Mouse (Mus musculus) heart, embryonic 10.5 days (tissue): Measurements from ENCODE around the gene Olfr653. TPM values are rescaled to one million over a fixed set of nuclear protein-coding genes. Genes with fewer than 3 reads are reported as not detected.

Experiments
- DNase-seq: peaks from one replicate; pipeline ENCODE4 v3.0.0-alpha.2; 2017; ENCODE audit warnings: low spot score
- H3K27ac ChIP-seq: fragments of 300-500 bp; sonication (generic); 2 replicates; pipeline ENCODE4 v1.5.1; 2016; ENCODE audit warnings: mild to moderate bottlenecking
- H3K27me3 ChIP-seq: fragments of 300-500 bp; sonication (generic); 2 replicates; pipeline ENCODE4 v1.6.1; 2016; ENCODE audit warnings: mild to moderate bottlenecking; ENCODE audit not compliant: poor library complexity, insufficient read depth, severe bottlenecking
- H3K36me3 ChIP-seq: fragments of 300-500 bp; sonication (generic); 2 replicates; pipeline ENCODE4 v1.6.1; 2016; ENCODE audit warnings: mild to moderate bottlenecking, moderate library complexity
- H3K4me1 ChIP-seq: fragments of 300-500 bp; sonication (generic); 2 replicates; pipeline ENCODE4 v1.6.1; 2016; ENCODE audit warnings: mild to moderate bottlenecking
- H3K4me3 ChIP-seq: fragments of 300-500 bp; sonication (generic); 2 replicates; pipeline ENCODE4 v1.5.1; 2016; ENCODE audit warnings: mild to moderate bottlenecking, moderate library complexity
- H3K9me3 ChIP-seq: fragments of 300-500 bp; sonication (generic); 2 replicates; pipeline ENCODE4 v1.6.1; 2016; ENCODE audit warnings: mild to moderate bottlenecking, moderate library complexity
- WGBS: fragments of 180-500 bp; shearing (Covaris S2); methylation state at CpG from one replicate; pipeline ENCODE4 v1.1.7; 2016; 5-methylcytosine and 5-hydroxymethylcytosine counted together
- polyA plus RNA-seq: library from polyadenylated mRNA; unstranded; fragments of >200 nt; fragmentation: Nextera tagmentation; extraction: Ambion mirVana; gene quantifications from 2 replicates; pipeline ENCODE4 v1.2.1, GENCODE M21; 2016

Gene Olfr653
- not detected in 2 replicates for polyA plus RNA-seq

- WGBS = 63% methylated on average over 2 of the region's 2 CpGs
- no peaks in the 10 kb centered on the region for H3K36me3 ChIP-seq
- no peaks in the 10 kb centered on the region for H3K4me1 ChIP-seq
- no peaks in the 10 kb centered on the region for H3K27me3 ChIP-seq
- no peak within 1 kb of the TSS for H3K27ac ChIP-seq
- no peak for DNase-seq
- no peaks in the 10 kb centered on the region for H3K9me3 ChIP-seq
- no peak within 1 kb of the TSS for H3K4me3 ChIP-seq
Observed at GRCm38 (mm10) chr7:104577014-104577413, at the start of gene Olfr653. Gene Olfr653, plus strand, starts transcription at chr7:104577314.

DNA sequence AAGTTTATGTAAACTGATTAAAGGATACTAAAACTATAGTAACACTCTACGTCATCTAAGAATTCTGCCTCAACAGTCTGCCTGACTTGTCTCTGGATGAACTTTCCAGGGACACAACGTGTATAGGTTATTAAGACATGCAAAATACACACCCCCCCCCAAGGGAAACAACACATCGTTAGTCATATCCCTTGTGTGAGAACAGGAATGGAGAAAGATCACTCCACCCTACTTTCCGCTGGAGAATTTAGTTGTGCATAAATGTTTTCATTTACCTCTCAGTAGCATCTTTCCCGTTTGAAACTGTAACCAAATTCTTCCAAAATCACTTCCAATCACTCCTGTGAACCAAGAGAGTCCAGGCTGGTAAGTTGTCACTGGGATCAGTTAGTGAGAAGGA lies 27.3 kb upstream of the Olfr653 start, which contains the start of gene Olfr651:
Gene Olfr651, plus strand, starts transcription at position 301 of the 400 bp plus-strand sequence.
- Histone ChIP-seq H3K4me3 (no peak within 1 kb of the TSS), H3K4me1 (no peaks in the 10 kb centered on the region), H3K27me3 (no peaks in the 10 kb centered on the region), H3K27ac (no peak within 1 kb of the TSS), H3K9me3 (no peaks in the 10 kb centered on the region), H3K36me3 (no peaks in the 10 kb centered on the region)
- WGBS = 72% methylated on average over 5 of the region's 5 CpGs
- DNase-seq = no peak

DNA sequence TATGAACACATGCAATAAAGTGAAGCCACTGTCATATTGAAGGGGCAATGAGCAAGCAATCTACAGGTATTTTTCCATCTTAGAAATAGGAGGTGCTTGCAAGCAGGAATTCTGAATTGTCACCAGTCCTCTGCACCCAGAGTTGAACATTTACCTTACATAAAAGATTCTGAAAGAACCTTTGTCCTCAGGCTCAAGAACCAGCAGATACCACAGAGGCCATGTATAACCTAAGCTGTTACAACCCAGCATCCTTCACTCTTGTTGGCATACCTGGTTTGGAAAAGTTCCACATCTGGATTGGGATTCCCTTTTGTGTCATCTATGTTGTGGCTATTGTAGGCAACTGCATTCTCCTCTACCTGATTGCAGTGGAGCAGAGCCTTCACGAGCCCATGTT lies 24.4 kb upstream of the Olfr653 start:
- Histone ChIP-seq H3K27ac (no peak overlapping the region), H3K9me3 (no peaks in the 10 kb centered on the region), H3K4me3 (no peak overlapping the region), H3K36me3 (no peaks in the 10 kb centered on the region), H3K27me3 (no peaks in the 10 kb centered on the region), H3K4me1 (no peaks in the 10 kb centered on the region)
- DNase-seq = no peak
- 59% methylated on average over 1 of the region's 1 CpGs for WGBS

DNA sequence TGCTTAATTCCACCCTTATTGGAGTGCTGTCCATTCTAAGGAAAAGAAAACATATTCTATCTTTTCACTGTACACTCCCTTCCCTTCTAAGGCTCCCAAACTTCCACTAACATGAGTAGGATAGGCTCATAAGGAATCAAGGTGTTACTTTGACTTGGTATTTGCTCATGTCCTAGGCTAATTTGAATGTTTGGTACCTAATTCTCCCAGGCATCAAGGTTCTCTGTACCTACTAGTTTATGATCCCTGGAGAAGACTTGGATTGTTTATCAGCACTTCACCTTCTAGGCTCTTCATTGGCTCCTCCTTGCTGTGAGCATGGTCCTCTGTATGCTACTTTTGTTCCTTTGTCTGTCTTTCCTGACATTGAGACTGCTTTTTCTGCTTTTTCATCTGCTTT lies 16.5 kb upstream of the Olfr653 start, which contains the start of gene Olfr652:
Gene Olfr652, plus strand, starts transcription at position 301 of the 400 bp plus-strand sequence.
- Histone ChIP-seq H3K4me3 (no peak within 1 kb of the TSS), H3K36me3 (no peaks in the 10 kb centered on the region), H3K4me1 (no peaks in the 10 kb centered on the region), H3K9me3 (no peaks in the 10 kb centered on the region), H3K27me3 (no peaks in the 10 kb centered on the region), H3K27ac (no peak within 1 kb of the TSS)
- DNase-seq = no peak

- Histone ChIP-seq H3K9me3 (no peaks in the 10 kb centered on the region), H3K27ac (no peak overlapping the region), H3K27me3 (no peaks in the 10 kb centered on the region), H3K4me1 (no peaks in the 10 kb centered on the region), H3K36me3 (no peaks in the 10 kb centered on the region), H3K4me3 (no peak overlapping the region)
- WGBS = 85% methylated on average over 4 of the region's 4 CpGs
- DNase-seq = no peak
Observed at GRCm38 (mm10) chr7:104580846-104581245, 3.7 kb downstream of the Olfr653 start.

DNA sequence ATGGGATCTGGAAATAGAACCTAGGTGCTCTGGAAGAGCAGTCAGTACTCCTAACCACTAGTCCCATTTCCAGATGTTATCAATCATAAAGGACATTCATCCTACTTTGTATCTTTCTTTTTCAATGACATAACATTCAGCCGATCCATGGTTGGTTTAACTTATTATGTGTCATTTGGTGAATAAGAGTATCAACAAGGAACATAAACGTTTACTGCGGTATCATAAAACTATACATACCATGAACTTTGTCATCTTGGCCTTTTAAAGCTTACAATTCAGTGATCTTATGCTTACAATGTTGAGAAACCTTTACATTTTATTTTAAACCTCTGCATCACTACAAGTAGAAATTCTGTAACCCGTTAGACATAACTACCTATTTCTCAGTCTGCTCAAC lies 4.3 kb downstream of the Olfr653 start:
- Histone ChIP-seq H3K4me3 (no peak overlapping the region), H3K27ac (no peak overlapping the region), H3K4me1 (no peaks in the 10 kb centered on the region), H3K36me3 (no peaks in the 10 kb centered on the region), H3K9me3 (no peaks in the 10 kb centered on the region), H3K27me3 (no peaks in the 10 kb centered on the region)
- 81% methylated on average over 4 of the region's 4 CpGs for WGBS
- no peak for DNase-seq

GRCm38 (mm10) chr7:104586725-104587124 lies 9.6 kb downstream of the Olfr653 start, which contains the start of gene Olfr654:
Gene Olfr654, plus strand, starts transcription at chr7:104587025.
- H3K4me1 ChIP-seq = no peaks in the 10 kb centered on the region
- H3K9me3 ChIP-seq = no peaks in the 10 kb centered on the region
- no peak within 1 kb of the TSS for H3K4me3 ChIP-seq
- H3K27me3 ChIP-seq = no peaks in the 10 kb centered on the region
- no peak within 1 kb of the TSS for H3K27ac ChIP-seq
- WGBS = 81% methylated on average over 4 of the region's 4 CpGs
- DNase-seq = no peak
- H3K36me3 ChIP-seq = no peaks in the 10 kb centered on the region

DNA sequence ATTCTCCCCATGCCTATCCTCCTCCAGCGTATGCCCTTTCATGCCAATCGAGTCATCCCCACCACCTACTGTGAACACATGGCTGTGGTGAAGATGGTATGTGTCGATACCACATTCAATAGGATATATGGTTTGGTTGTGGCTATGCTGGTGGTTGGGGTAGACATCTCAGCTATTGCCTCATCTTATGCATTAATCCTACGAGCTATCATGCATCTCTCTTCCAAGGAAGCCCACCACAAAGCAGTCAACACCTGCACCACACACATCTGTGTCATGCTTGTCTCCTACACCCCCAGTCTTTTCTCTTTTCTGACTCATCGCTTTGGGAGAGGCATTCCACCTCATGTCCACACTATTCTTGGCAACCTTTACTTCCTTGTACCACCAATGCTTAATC lies 11.2 kb downstream of the Olfr653 start:
- DNase-seq = no peak
- Histone ChIP-seq H3K4me3 (no peak overlapping the region), H3K4me1 (no peaks in the 10 kb centered on the region), H3K27me3 (no peaks in the 10 kb centered on the region), H3K27ac (no peak overlapping the region), H3K9me3 (no peaks in the 10 kb centered on the region), H3K36me3 (no peaks in the 10 kb centered on the region)
- WGBS = 78% methylated on average over 5 of the region's 5 CpGs

DNA sequence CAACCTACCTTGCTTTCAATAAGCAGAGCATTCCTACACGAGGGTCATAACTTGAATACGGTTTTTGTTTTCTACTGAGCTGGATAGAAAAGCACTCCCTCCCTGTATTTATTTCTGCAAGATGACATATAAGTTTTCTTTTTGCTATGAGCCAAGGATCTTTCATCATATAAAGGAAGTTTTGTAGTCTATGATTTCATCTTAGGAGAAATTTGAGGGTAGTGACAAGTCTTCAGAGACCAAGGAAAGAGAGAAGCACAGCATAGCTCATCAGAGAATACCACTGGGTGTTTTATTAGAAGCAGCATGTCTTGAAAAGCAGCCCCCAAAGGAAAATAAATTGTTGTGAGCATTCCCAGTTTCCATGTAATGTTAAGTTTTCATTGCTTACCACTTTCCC lies 24.6 kb downstream of the Olfr653 start, which contains the start of gene Olfr655:
Gene Olfr655, minus strand, starts transcription at position 101 of the 400 bp plus-strand sequence.
- WGBS = 81% methylated on average over 2 of the region's 2 CpGs
- Histone ChIP-seq H3K27me3 (no peaks in the 10 kb centered on the region), H3K9me3 (no peaks in the 10 kb centered on the region), H3K36me3 (no peaks in the 10 kb centered on the region), H3K4me1 (no peaks in the 10 kb centered on the region), H3K27ac (no peak within 1 kb of the TSS), H3K4me3 (no peak within 1 kb of the TSS)
- DNase-seq = no peak

DNA sequence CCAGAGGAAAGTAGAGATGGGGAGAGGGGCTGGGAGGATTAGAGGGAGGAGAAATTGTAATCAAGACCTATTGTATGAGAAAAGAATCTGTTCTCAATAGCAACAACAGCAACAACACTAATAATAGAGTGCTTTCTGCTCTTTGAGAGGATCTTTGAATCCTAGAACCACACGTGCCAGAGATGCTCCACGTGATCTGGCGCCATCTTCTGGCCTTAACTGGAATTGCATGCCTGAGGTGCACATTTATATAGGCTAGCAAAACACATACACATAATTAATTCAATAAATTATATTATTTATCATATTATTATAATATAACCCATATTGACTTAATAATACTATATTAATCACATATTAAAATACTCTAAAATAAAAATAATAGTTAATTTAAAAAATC lies 26.1 kb downstream of the Olfr653 start:
- Histone ChIP-seq H3K27ac (no peak overlapping the region), H3K9me3 (no peaks in the 10 kb centered on the region), H3K27me3 (no peaks in the 10 kb centered on the region), H3K4me3 (no peak overlapping the region), H3K4me1 (no peaks in the 10 kb centered on the region), H3K36me3 (no peaks in the 10 kb centered on the region)
- WGBS = 4% methylated on average over 3 of the region's 3 CpGs
- DNase-seq = no peak

DNA sequence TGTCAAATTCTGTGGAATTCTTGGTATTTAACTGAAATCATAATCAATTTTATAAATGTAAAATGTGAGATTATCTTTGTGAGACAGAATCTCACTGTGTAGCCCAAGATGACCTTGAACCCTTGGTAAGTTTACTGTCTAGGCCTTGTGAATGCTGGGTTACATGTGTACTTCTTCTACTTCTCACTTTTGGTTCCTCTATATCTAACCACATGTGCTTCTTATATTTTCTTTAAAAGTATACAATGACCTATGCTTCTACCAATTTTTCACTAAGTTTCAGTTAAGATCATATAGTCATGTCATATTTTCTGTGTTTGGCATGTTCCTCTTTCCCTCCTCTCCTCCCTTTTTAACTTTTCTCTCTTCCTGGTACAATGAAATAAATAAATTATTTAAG lies 27.6 kb downstream of the Olfr653 start:
- no peak for DNase-seq
- no peaks in the 10 kb centered on the region for H3K9me3 ChIP-seq
- H3K4me3 ChIP-seq = no peak overlapping the region
- H3K27me3 ChIP-seq = no peaks in the 10 kb centered on the region
- H3K27ac ChIP-seq = no peak overlapping the region
- no peaks in the 10 kb centered on the region for H3K4me1 ChIP-seq
- no peaks in the 10 kb centered on the region for H3K36me3 ChIP-seq

- H3K4me3 ChIP-seq = no peak within 1 kb of the TSS
- no peak within 1 kb of the TSS for H3K27ac ChIP-seq
- WGBS = 73% methylated on average over 4 of the region's 4 CpGs
- H3K4me1 ChIP-seq = no peaks in the 10 kb centered on the region
- no peak for DNase-seq
- H3K36me3 ChIP-seq = no peaks in the 10 kb centered on the region
- no peaks in the 10 kb centered on the region for H3K27me3 ChIP-seq
- no peaks in the 10 kb centered on the region for H3K9me3 ChIP-seq
Observed at GRCm38 (mm10) chr7:104613655-104614054, 36.5 kb downstream of the Olfr653 start, which contains the start of gene Olfr656. Gene Olfr656, plus strand, starts transcription at chr7:104613955.

DNA sequence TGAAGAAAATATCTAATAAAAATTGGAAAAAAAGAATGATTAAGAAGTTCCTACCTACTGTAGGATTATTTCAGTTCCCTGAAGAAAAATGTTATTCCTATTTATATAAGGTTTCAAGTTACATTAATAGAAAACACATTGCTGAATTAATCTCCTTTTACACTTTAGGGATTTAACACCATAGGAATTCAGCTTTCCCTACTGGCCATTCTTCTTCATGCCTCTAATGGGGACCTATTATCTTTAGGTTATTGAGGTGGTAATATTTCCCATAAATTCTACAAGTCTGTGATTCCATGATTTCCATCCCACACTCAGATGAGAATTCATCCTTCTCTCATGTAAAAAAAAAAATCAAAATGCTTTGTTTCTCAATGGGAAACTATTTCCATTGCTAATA lies 47.4 kb downstream of the Olfr653 start, which contains the start of gene Olfr657:
Gene Olfr657, plus strand, starts transcription at position 301 of the 400 bp plus-strand sequence.
- Histone ChIP-seq H3K27ac (no peak within 1 kb of the TSS), H3K36me3 (no peaks in the 10 kb centered on the region), H3K4me1 (no peaks in the 10 kb centered on the region), H3K4me3 (no peak within 1 kb of the TSS), H3K9me3 (no peaks in the 10 kb centered on the region), H3K27me3 (no peaks in the 10 kb centered on the region)
- no peak for DNase-seq
